Mouse (Mus musculus) fat pad, adult 2 months (tissue): ENCODE measurements around the gene Zfp512b.
A peak's percentile ranks its signal among the peaks of the same experiment; 100 is the strongest.

ENCODE experiments used
- DNase-seq: peaks from one replicate; pipeline ENCODE4 v3.0.0-alpha.2; 2011; ENCODE audit warnings: low read depth, low spot score; ENCODE audit errors: extremely low read depth

The Zfp512b gene

DNA sequence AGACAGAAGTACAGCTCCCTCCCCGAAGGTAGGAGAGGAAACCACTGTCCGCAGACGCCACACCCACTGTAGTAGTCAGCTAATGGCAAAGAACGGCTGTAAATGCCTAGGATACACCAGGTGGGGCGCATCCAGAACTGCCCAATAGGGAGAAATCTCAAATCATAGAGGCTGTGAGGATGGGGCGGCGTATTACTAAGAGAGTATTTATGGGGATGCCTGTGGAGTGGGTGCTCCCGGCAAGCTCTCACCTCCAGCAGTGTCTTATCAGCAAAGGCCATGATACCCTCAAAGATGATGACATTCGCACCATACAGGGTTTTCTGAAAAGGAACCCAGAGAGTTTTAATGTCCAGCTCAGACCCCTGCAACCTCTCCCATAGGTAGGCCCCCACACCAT, 18.6 kb downstream of the Zfp512b start:
- DNase-seq, result no peak

DNA sequence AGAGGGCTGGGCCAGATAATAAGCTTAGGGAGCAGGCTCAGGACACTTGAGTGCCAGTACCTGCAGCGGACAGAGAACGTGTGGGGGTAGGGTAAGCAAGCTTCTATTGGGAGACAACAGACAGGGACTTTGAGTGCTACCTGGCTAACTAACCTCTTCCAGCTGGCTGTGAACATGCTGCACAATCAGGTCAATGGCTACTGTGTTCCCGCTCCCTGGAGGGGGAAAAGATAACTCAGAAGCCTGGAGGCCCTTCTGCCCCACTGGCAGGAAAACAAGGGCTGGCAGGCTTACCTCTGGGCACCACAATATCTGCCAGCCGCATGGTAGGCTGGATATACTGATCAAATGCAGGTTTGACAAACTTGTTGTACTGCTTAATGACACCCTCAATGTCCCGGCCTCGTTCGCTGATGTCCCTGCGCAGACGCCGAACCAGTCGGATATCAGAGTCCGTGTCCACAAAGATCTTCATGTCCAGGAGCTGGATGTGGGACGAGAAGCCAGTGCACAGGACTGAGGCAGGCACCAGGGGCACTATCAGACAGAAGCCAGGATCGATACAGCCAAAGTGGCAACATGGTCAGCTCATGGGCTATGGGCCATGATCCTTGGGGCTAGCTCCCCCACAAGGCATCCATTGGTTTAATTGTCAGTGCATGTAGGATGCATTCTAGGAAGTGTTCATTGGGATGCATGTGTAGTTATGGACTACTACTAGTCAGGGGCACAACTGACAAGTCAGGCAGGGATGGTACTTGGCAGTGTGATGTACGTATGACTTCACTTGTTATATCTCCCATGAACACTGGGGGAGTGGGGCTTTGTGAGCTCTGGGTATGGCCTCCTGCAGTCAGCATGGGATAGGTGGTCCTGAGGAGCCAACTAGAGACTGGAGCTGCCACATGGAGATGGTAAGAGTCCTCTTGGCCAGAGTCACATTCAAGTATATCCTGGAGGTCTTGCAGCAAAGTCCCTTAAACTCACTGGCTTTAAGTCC, 19.4 kb downstream of the Zfp512b start:
- no peak for DNase-seq

DNA sequence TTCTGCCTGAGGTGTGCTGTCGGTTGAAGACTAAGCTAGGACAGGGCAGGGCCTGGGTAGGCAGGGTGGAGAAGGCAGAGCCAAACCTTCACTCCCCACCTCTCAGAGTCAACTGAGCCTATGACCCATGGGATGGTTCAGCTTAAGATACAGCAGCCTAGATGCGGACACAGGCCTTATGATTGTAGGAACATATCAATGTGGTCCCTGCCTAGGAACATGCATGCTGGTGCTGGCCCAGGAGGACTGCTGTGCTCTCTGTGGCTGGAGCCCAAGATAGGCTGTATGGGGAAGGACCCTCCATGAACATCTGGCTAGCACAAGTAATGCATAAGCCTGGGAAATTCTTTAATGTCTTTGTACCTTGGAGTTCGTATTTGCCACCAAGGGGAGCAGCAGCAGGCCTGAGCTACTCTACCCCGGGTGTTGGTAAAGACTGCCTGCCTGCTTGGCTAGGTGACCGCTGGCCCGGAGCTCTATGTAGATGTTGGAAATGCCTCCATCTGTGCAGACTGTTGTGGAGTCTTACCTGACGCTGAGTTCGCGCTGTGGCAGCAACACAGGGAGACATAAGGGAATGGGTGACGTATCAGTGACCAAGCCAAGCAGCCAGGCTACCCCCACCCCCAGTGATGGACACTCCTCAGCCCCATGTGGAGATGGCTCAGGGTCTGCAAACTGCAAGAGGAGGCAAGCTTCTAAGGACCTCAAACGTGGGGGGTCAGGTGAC, 20.5 kb downstream of the Zfp512b start:
- DNase-seq, result no peak

DNA sequence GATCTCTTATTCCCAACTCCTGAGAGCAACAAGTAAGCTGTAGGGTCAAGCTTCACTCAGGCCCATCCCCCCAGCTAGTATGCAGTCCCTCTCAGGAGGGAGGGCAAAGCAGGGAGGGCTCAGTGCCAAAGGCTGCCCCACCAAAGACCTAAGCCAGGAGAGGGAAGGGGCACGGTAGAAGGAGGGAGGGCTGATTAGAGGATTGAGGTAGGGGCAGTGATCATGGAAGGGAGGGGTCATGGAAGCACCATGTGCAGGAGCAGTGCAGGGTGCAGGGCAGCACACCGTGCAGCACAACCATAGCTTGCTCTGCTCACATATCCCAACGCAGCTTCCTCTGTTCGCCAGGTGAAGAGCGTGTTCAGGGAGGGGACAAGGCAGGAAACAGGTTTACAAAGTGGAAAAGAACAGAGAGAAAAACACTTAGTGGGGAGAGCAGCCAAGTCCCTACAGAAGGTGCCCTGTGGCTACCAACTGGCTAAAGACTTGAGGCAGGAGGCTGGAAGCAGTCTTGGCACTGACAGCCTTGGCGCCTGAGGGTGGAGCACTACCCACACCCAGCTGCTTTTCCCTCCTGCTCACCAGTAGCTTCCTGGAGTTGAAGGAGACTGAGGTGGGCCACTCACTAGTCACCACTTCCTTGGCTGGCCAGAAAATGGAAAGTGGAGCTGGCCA, 21.5 kb downstream of the Zfp512b start:
- DNase-seq, result no peak

DNA sequence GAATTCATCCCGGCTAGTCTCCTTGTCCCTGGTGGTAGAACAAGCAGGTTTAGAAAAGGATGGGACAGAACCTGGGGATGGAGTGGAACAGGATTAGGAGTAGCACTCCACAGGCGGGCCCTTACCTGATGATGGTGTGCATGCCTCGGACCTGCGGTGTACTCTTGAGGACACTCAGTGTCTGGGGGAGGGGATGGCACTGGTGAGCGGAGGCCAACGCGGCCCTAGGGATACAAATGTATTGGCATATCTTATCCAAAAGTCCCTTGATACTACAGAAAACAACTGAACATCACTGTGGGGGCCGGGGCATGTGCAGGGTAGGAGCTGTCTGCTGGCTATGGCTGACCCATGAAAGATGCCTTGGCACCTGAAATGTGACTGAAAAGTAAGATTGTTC, 22.2 kb downstream of the Zfp512b start:
- no peak for DNase-seq

DNA sequence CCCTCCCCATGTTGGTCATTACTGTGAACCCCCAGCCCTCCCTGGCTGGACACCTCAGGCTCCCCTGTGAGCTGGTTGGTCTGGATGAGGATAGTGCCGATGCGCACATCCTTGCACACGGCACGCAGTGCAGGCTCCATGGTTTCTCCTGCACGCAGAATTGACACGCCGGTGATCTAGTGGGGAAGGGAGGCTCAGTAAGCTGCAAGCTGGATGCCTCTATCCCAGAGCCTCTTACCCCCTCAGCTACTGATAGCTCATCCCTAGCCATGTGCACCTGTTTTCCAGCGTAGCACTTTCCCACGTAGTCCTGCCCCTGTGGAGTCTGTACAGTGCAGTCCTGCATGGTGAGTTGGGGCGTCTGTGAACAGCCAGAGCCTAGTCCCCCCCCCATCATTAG, 22.7 kb downstream of the Zfp512b start:
- no peak for DNase-seq

DNA sequence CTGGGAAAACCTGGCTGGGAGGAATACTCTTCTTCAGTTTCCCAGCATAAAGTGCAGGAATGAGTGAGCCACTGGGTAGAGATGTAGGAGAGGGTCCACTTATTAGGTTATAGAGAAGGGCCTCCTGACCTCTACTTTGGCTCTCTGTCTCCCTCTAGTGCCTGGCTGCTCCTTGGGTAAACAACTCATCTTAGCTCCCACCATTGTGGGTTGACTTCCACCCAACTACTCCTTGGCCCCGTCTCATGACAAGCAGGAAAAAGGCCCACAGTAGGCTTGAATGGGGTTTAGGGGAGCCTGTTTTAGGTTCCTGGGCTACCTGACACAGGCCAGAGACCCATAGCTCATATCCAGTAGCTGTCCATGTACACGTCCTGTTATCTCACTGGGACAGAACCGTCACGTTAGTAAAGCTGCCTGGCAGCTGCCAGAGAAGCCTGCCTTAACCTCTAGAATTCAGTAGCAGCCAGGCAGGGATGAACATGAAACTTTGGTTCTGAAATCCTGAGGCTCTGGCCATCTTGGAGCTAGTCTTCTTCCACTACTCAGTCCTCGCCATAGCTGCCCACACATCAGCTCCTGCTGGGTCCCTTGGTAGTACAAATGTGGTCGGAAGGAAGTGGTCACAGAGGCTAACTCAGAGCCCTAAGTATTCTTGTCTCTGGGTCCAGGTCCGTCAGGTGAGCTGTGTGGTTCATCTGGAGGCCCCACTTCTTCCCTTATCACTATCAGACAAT, 24.2 kb downstream of the Zfp512b start:
- DNase-seq, result no peak

GRCm38 (mm10) chr2:181567338-181567737, 25.3 kb downstream of the Zfp512b start:
- DNase-seq, result no peak

GRCm38 (mm10) chr2:181553772-181554171, 38.8 kb downstream of the Zfp512b start:
- DNase-seq, result no peak

DNA sequence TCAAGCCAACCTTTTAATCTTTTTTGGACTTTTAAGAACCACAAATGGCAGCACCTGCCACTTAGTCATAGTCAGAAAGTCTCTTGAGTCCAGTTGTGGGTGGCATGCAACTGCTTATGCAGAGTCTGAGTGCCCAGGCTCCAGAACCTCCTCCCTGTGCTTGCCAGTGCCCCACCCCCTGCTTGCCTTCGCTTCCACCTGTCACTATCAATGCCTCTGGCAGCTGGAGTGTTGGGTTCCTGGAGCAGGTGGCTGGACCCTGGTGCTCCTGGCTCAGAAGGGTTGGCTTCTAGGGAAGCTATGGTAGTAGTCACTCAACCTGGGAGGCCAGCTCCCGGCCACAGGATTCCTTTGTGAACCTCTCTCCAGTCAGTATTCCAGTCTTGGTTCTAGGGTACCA, 42.4 kb downstream of the Zfp512b start:
- no peak for DNase-seq

DNA sequence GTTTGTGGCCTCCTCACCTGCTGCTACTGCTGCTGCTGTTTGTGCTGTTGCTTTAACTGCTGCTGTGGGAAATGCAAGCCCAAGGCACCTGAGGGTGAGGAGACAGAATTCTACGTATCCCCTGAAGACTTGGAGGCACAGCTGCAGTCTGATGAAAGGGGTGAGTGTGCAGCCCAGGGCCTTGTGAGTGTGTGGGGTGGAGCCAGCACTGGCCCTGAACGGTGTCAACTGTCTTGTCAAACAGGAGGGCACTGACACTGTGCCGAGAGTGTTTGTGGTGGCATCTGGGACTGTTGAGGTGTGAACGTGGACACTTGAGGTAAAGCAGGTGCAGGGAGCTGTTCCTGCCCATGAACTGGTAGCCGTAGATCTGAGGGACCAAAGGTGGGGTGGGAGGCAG, 43.9 kb downstream of the Zfp512b start:
- no peak for DNase-seq

- DNase-seq, result no peak
Measured at GRCm38 (mm10) chr2:181548227-181548626, 44.4 kb downstream of the Zfp512b start.

DNA sequence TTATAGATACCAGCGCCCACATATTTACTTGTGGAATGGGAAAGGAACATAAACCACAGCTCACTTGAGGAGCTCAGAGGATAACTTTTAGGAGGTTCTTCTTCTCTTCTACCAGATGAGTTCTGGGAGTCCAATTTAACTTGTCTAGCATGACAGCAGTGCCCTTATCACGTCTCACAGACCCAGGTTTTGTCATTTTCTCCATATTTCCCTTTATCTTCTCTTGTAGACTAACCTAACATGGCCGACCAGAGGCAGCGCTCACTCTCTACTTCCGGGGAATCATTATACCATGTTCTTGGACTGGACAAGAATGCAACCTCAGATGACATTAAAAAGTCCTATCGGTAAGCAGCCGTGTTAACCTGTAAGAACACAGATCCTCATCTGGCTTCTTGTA, 46.5 kb downstream of the Zfp512b start:
- DNase-seq, result no peak

- no peak for DNase-seq
Measured at GRCm38 (mm10) chr2:181541761-181542380, 50.7 kb downstream of the Zfp512b start.

- no peak for DNase-seq
Measured at GRCm38 (mm10) chr2:181537444-181538047, 55.1 kb downstream of the Zfp512b start.

GRCm38 (mm10) chr2:181536410-181536809, 56.2 kb downstream of the Zfp512b start:
- DNase-seq, result peak; percentile 65

DNA sequence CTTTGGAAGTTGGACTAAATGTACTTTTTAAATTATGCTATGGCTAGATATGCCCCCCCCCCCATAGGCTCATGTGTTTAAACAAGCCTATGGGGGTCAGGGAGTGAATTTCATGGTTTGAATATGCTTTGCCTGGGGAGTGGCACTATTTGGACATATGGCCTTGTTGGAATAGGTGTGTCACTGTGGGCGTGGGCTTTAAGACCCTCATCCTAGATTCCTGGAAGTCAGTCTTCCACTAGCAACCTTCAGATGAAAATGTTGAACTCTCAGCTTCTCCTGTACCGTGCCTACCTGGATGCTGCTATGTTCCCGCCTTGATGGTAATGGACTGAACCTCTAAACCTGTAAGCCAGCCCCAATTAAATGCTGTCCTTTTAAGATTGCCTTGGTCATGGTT, 60.0 kb downstream of the Zfp512b start:
- DNase-seq, result no peak
